Mouse (Mus musculus) left cerebral cortex, adult 9 months (tissue): ENCODE results near the gene Rasl10a.

Experiments used
- DNase-seq, 2 experiments: peaks; one replicate each; pipeline ENCODE4 v3.0.0; 2022; ENCODE audit warnings: low spot score in 2 of 2

Gene Rasl10a

GRCm38 (mm10) chr11:5052200-5052854, 5.6 kb upstream of the Rasl10a start:
- peak in 1 of 2 experiments; percentile 78 for DNase-seq

- DNase-seq = no peak
Observed at GRCm38 (mm10) chr11:5054151-5054550, 3.8 kb upstream of the Rasl10a start.

- no peak for DNase-seq
Observed at GRCm38 (mm10) chr11:5054874-5055273, 3.1 kb upstream of the Rasl10a start.

- DNase-seq = no peak
Observed at GRCm38 (mm10) chr11:5055945-5056938, 1.7 kb upstream of the Rasl10a start.

GRCm38 (mm10) chr11:5057064-5057463, 864 bp upstream of the Rasl10a start:
- DNase-seq = no peak

- DNase-seq = no peak
Observed at GRCm38 (mm10) chr11:5057541-5057855, 430 bp upstream of the Rasl10a start.

- DNase-seq = no peak
Observed at GRCm38 (mm10) chr11:5058783-5059182, 855 bp downstream of the Rasl10a start.

- no peak for DNase-seq
Observed at GRCm38 (mm10) chr11:5059230-5059629, 1.3 kb downstream of the Rasl10a start.

GRCm38 (mm10) chr11:5059704-5060156, 1.8 kb downstream of the Rasl10a start:
- peak in 1 of 2 experiments; percentile 69 for DNase-seq

- DNase-seq = no peak
Observed at GRCm38 (mm10) chr11:5060756-5061412, 3.0 kb downstream of the Rasl10a start.

- DNase-seq = peak; percentile 89 to 96
Observed at GRCm38 (mm10) chr11:5061413-5062139, 3.6 kb downstream of the Rasl10a start.

- peak in 1 of 2 experiments; percentile 34 for DNase-seq
Observed at GRCm38 (mm10) chr11:5062326-5062725, 4.4 kb downstream of the Rasl10a start.

GRCm38 (mm10) chr11:5062860-5063505, 5.1 kb downstream of the Rasl10a start:
- DNase-seq = no peak

- DNase-seq = no peak
Observed at GRCm38 (mm10) chr11:5063561-5064281, 5.8 kb downstream of the Rasl10a start.

GRCm38 (mm10) chr11:5064282-5065055, 6.5 kb downstream of the Rasl10a start:
- DNase-seq = peak in 1 of 2 experiments; percentile 34

GRCm38 (mm10) chr11:5065056-5065821, 7.3 kb downstream of the Rasl10a start, which contains the start of gene Gas2l1:
Gene Gas2l1, minus strand, starts transcription at chr11:5065327.
- peak in 1 of 2 experiments; percentile 86 for DNase-seq

- DNase-seq = no peak
Observed at GRCm38 (mm10) chr11:5067063-5067462, 9.1 kb downstream of the Rasl10a start.

- DNase-seq = no peak
Observed at GRCm38 (mm10) chr11:5068126-5068971, 10.4 kb downstream of the Rasl10a start.
